In genomic region chr19:41151321-41152015, GRCm38 (mm10) we compare ENCODE assay signal across 16 mouse cellular contexts. TPM values are rescaled to one million over a fixed set of nuclear protein-coding genes. Genes with fewer than 3 reads are reported as not detected.
DNase-seq lines count a peak whose midpoint lies in the region; ATAC-seq and TF ChIP-seq lines count a peak whose summit lies in the region.
"Had no signal": no experiment of that assay in that cellular context is flagged by ENCODE, and none has a peak within 500 bp of the region (broad histone marks: within the 10 kb centered on the region; RNA-seq: fewer than 3 reads in every experiment).

No protein-coding gene starts in this region.

- no peak for TF ChIP-seq EP300 in heart, postnatal 0 days (IDR thresholded peaks at IDR 0.05; ENCODE audit: low read depth)

- H3K27ac ChIP-seq in heart, postnatal 0 days (ENCODE audit: low read depth): peak overlapping the region; percentile 34; the same call in 1 of the 2 replicates
- H3K27ac ChIP-seq in midbrain, postnatal 0 days (ENCODE audit: low read depth, low read length): no peak overlapping the region
- H3K27ac ChIP-seq: hindbrain, embryonic 10.5 days; intestine, embryonic 15.5 days; lung, embryonic 15.5 days; midbrain, embryonic 12.5 days; neural tube, embryonic 12.5 days had no signal

- ATAC-seq in heart, postnatal 0 days (ENCODE audit: insufficient read depth, low read depth): no peak; the same call in 1 of the 2 replicates
- no peak for ATAC-seq in midbrain, postnatal 0 days (ENCODE audit: low FRiP score)
- ATAC-seq: intestine, embryonic 15.5 days had no signal

- intact Hi-C loops in gastrocnemius, postnatal 36 days (cut with DNase I): no loop called here
- intact Hi-C loops in left cerebral cortex, postnatal 14 days (cut with DNase I): no loop called here

- H3K9ac ChIP-seq in heart, postnatal 0 days (replicated peaks; ENCODE audit: low read depth, low read length): no peak overlapping the region
- H3K9ac ChIP-seq in midbrain, postnatal 0 days (replicated peaks; ENCODE audit: low read length, poor library complexity, severe bottlenecking): no peak overlapping the region
- H3K9ac ChIP-seq: intestine, embryonic 15.5 days; lung, embryonic 15.5 days; midbrain, embryonic 12.5 days; neural tube, embryonic 12.5 days had no signal

- no peak overlapping the region for H3K4me3 ChIP-seq in heart, postnatal 0 days (ENCODE audit: low read depth, low read length)
- no peak overlapping the region for H3K4me3 ChIP-seq in midbrain, postnatal 0 days (ENCODE audit: low read depth, low read length)
- H3K4me3 ChIP-seq: hindbrain, embryonic 10.5 days; intestine, embryonic 15.5 days; lung, embryonic 15.5 days; midbrain, embryonic 12.5 days; neural tube, embryonic 12.5 days had no signal

- WGBS in heart, postnatal 0 days: 45% methylated on average over 7 of the region's 7 CpGs
- 81% methylated on average over 7 of the region's 7 CpGs for WGBS in midbrain, postnatal 0 days

- no peaks in the 10 kb centered on the region for H3K27me3 ChIP-seq in heart, postnatal 0 days (ENCODE audit: control insufficient read depth, insufficient read depth, low read length)
- no peaks in the 10 kb centered on the region for H3K27me3 ChIP-seq in midbrain, postnatal 0 days (ENCODE audit: insufficient read depth, low read length)
- H3K27me3 ChIP-seq: intestine, embryonic 15.5 days; lung, embryonic 15.5 days; neural tube, embryonic 12.5 days had no signal

- peak; percentile 30 for DNase-seq in gastrocnemius, adult 18-20 months (ENCODE audit: low spot score)
- DNase-seq in gastrocnemius, postnatal 36 days: no peak
- peak; percentile 9 to 31 for DNase-seq in kidney, postnatal 4 days
- DNase-seq in kidney, postnatal 36 days: no peak
- peak; percentile 6 for DNase-seq in Muller cell, postnatal 12 days (ENCODE audit: inconsistent ontology term)
- DNase-seq in heart, postnatal 0 days (ENCODE audit: low spot score): no peak
- DNase-seq in left cerebral cortex, postnatal 14 days (ENCODE audit: low spot score in 2 of 2): no peak
- no peak for DNase-seq in midbrain, postnatal 0 days (ENCODE audit: low spot score)
- DNase-seq: cerebellum, adult 8-10 months had no signal

- H3K36me3 ChIP-seq in heart, postnatal 0 days (replicated peaks; ENCODE audit: control insufficient read depth, insufficient read depth, low read length): no peaks in the 10 kb centered on the region
- no peaks in the 10 kb centered on the region for H3K36me3 ChIP-seq in midbrain, postnatal 0 days (ENCODE audit: insufficient read depth, low read length)
- H3K36me3 ChIP-seq: G1E; hindbrain, embryonic 10.5 days; intestine, embryonic 15.5 days; lung, embryonic 15.5 days; midbrain, embryonic 12.5 days; neural tube, embryonic 12.5 days had no signal

- no peaks in the 10 kb centered on the region for H3K9me3 ChIP-seq in heart, postnatal 0 days (replicated peaks; ENCODE audit: control insufficient read depth, low read length)
- no peaks in the 10 kb centered on the region for H3K9me3 ChIP-seq in midbrain, postnatal 0 days (ENCODE audit: low read length)
- H3K9me3 ChIP-seq: G1E; intestine, embryonic 15.5 days; lung, embryonic 15.5 days had no signal

- TF ChIP-seq CTCF in heart, postnatal 0 days (IDR thresholded peaks at IDR 0.05; ENCODE audit: low read depth): no peak
- no peak for TF ChIP-seq CTCF in midbrain, postnatal 0 days (IDR thresholded peaks at IDR 0.05)

- no peaks in the 10 kb centered on the region for H3K4me1 ChIP-seq in heart, postnatal 0 days (ENCODE audit: control insufficient read depth, insufficient read depth)
- no peaks in the 10 kb centered on the region for H3K4me1 ChIP-seq in midbrain, postnatal 0 days (ENCODE audit: insufficient read depth, low read length)
- H3K4me1 ChIP-seq: hindbrain, embryonic 10.5 days; intestine, embryonic 15.5 days; lung, embryonic 15.5 days; midbrain, embryonic 12.5 days; neural tube, embryonic 12.5 days had no signal

- no peak overlapping the region for H3K4me2 ChIP-seq in heart, postnatal 0 days (ENCODE audit: low read depth, low read length)
- H3K4me2 ChIP-seq in midbrain, postnatal 0 days (ENCODE audit: low read depth, low read length, poor library complexity, severe bottlenecking): no peak overlapping the region
- H3K4me2 ChIP-seq: intestine, embryonic 15.5 days; lung, embryonic 15.5 days; midbrain, embryonic 12.5 days; neural tube, embryonic 12.5 days had no signal

RNA-seq across cellular contexts. Expression of gene Tll2, which starts 55.2 kb away (rescaled TPM):
- under 1 TPM; 0.07 TPM for total RNA-seq in gastrocnemius, adult 18-20 months (2021)
- total RNA-seq in gastrocnemius, postnatal 36 days (2021): under 1 TPM; 0.07 to 0.08 TPM
- 0.15 TPM in 1 of 2 replicates, not detected in the other for total RNA-seq in heart, postnatal 0 days (2014; rRNA removed; ENCODE audit: low replicate concordance)
- polyA plus RNA-seq in heart, postnatal 0 days (2015; fragmentation: Nextera tagmentation; extraction: Ambion mirVana): 0.07 and 0.15 TPM in 2 replicates
- 1 to 10 TPM; 1.8 to 2.7 TPM for total RNA-seq in left cerebral cortex, postnatal 14 days (2021)
- total RNA-seq in midbrain, postnatal 0 days (2014; rRNA removed): 0.71 and 1.2 TPM in 2 replicates
- polyA plus RNA-seq in midbrain, postnatal 0 days (2015; fragmentation: Nextera tagmentation; extraction: Ambion mirVana): 0.48 and 0.56 TPM in 2 replicates
- total RNA-seq: G1E had no signal
- polyA plus RNA-seq: C2C12; G1E; lung, embryonic 15.5 days had no signal

Comparison
In these comparisons a context has a peak if more than half of its experiments do, and no peak if none do; other contexts are left out.
1. DNase-seq: peak in gastrocnemius, adult 18-20 months (single experiment), kidney, postnatal 4 days (2 of 2) and Muller cell, postnatal 12 days (single experiment); none in gastrocnemius, postnatal 36 days (0 of 2), kidney, postnatal 36 days (0 of 2), heart, postnatal 0 days (single experiment), left cerebral cortex, postnatal 14 days (0 of 2) and midbrain, postnatal 0 days (single experiment).